Mouse (Mus musculus) heart, adult 2 months (tissue): ENCODE data around the gene Gm28042. TPM values are rescaled to one million over a fixed set of nuclear protein-coding genes. Genes with fewer than 3 reads are reported as not detected.

Experiments used
- DNase-seq, 2 experiments: peaks; one replicate each; pipeline ENCODE4 v3.0.0; 2021
- H3K27ac ChIP-seq: fragments of 200-600 bp; 2 replicates; pipeline ENCODE4 v1.8.1; 2022
- H3K27me3 ChIP-seq: fragments of 200-500 bp; 2 replicates; pipeline ENCODE4 v1.6.1; 2012; ENCODE audit warnings: mild to moderate bottlenecking, low read length, inconsistent platforms, mixed read lengths; ENCODE audit not compliant: control insufficient read depth, insufficient read depth
- H3K36me3 ChIP-seq: fragments of 200-500 bp; 2 replicates; pipeline ENCODE4 v1.6.1; 2012; ENCODE audit warnings: low read length, inconsistent platforms; ENCODE audit not compliant: control insufficient read depth, insufficient read depth
- H3K4me1 ChIP-seq: fragments of 200-500 bp; 2 replicates; pipeline ENCODE4 v1.6.1; 2011; ENCODE audit warnings: low read length; ENCODE audit not compliant: control insufficient read depth, insufficient read depth
- H3K4me3 ChIP-seq: fragments of 200-600 bp; 2 replicates; pipeline ENCODE4 v1.8.1; 2022
- H3K79me2 ChIP-seq: fragments of 200-500 bp; replicated peaks from 2 replicates; pipeline ENCODE4 v1.6.1; 2012; ENCODE audit warnings: mild to moderate bottlenecking, inconsistent platforms, low read length, moderate library complexity, mixed read lengths; ENCODE audit not compliant: control insufficient read depth, insufficient read depth
- H3K9ac ChIP-seq: fragments of 200-500 bp; 2 replicates; pipeline ENCODE4 v1.6.1; 2012; ENCODE audit warnings: low read depth, mild to moderate bottlenecking, control low read depth, inconsistent platforms, low read length, mixed read lengths
- CTCF ChIP-seq: fragments of 200-600 bp; IDR thresholded peaks from 2 replicates; pipeline ENCODE4 v1.8.1; 2022; ENCODE audit warnings: antibody characterized with exemption, mild to moderate bottlenecking, moderate library complexity
- EP300 ChIP-seq: fragments of 200-500 bp; IDR thresholded peaks from 2 replicates; pipeline ENCODE4 v1.6.1; 2011; ENCODE audit warnings: low read depth, low read length, control low read depth; ENCODE audit not compliant: insufficient read depth
- POLR2A ChIP-seq: fragments of 200-500 bp; IDR thresholded peaks from 2 replicates; pipeline ENCODE4 v1.6.1; 2011; ENCODE audit warnings: mild to moderate bottlenecking, low read depth, low read length, control low read depth; ENCODE audit not compliant: insufficient read depth
- WGBS: fragments of 180-500 bp; shearing (Covaris S2); methylation state at CpG from one replicate; pipeline ENCODE4 v1.1.7; 2018; 5-methylcytosine and 5-hydroxymethylcytosine counted together
- intact Hi-C: fragments of 180-260 bp; cut with DNase I; formaldehyde crosslinking; loops from one replicate; pipeline ENCODE4 v1.15.1; 2025
- polyA plus RNA-seq: library from polyadenylated mRNA; depleted of rRNA; stranded (reverse); fragments of >200 nt; gene quantifications from 2 replicates; pipeline ENCODE4 v1.2.3, GENCODE M21; 2012
- total RNA-seq, 2 experiments: library from RNA; stranded (reverse); gene quantifications; 2 replicates each; pipeline ENCODE4 v1.2.3; 2021

Gene Gm28042
- total and polyA plus RNA-seq, 3 experiments: 0.55 to 2.2 (median 0.77) TPM

DNA sequence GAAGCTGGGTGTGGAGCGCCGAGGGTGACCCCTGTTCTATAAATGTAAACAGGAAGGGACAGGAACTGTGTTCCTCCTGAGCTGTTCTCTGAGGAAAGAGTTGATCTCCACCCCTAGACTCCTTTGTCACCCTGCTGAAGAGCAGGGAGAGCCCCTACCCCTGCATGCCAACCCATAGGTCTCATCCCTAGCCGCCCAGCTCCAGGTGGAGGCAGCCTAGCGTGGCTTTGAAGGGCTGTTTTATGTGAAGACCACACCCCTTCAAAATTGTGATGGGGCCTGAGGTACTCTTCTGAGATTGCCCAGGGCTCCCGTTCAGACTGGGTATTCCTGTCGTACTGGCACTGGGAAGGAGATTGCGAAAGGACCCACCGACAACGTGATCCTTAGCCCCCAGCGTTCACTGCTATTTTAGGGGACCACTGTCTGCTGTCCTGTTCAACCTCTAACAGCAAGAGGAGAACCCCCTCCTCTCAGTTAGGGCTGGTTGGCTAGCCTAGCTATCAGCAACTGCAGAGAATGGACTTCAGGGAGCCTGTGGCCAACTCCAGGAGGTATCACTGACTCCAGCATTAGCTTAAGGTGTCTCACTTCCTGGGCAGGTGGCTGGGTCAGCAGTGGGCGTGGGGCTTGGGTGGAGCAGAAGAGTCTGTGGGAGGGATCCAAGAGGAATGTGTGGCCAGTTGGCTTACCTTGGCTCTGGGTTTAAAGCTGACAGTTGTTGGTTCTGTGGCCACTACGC, 5.6 kb downstream of the Gm28042 start, which contains the start of gene Pla2g4b:
TSS of gene Pla2g4b (plus strand) at position 692 of the 742 bp plus-strand sequence.
- Histone ChIP-seq H3K36me3 (no peaks in the 10 kb centered on the region), H3K4me3 (no peak within 1 kb of the TSS), H3K4me1 (peaks cover 2% of the 10 kb centered on the region; the same call in 1 of the 2 replicates), H3K27ac (no peak within 1 kb of the TSS), H3K9ac (no peak within 1 kb of the TSS), H3K79me2 (no peaks in the 10 kb centered on the region), H3K27me3 (no peaks in the 10 kb centered on the region)
- no peak for DNase-seq
- intact Hi-C loops: no loop called here
- TF ChIP-seq CTCF (no peak), POLR2A (no peak), EP300 (no peak)
- WGBS: 86% methylated on average over 12 of the region's 12 CpGs

DNA sequence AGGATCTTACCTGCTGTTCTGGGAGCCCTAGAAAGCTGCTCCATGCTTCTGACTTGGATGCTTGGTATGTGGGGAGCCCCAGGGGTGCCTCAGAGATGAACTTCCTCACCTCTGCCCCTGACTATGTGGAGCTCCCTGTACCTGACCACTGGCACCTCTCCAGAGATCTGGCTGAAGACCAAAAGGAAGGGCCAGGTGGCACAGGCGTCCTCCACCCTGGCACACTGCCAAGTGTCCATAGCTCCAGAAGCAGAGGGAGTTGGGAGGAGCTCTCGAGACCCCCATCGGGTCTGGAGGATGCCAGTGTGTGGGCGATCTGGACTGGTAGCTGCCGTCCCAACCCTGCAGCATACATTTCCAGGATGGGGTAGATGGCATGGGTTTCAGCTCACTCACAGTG, 6.4 kb downstream of the Gm28042 start:
- 61% methylated on average over 5 of the region's 5 CpGs for WGBS
- TF ChIP-seq POLR2A (no peak), EP300 (no peak), CTCF (no peak)
- Histone ChIP-seq H3K79me2 (no peaks in the 10 kb centered on the region), H3K4me3 (no peak overlapping the region), H3K27me3 (no peaks in the 10 kb centered on the region), H3K36me3 (no peaks in the 10 kb centered on the region), H3K9ac (no peak overlapping the region), H3K27ac (no peak overlapping the region), H3K4me1 (no peaks in the 10 kb centered on the region)
- intact Hi-C loops: no loop called here
- no peak for DNase-seq

DNA sequence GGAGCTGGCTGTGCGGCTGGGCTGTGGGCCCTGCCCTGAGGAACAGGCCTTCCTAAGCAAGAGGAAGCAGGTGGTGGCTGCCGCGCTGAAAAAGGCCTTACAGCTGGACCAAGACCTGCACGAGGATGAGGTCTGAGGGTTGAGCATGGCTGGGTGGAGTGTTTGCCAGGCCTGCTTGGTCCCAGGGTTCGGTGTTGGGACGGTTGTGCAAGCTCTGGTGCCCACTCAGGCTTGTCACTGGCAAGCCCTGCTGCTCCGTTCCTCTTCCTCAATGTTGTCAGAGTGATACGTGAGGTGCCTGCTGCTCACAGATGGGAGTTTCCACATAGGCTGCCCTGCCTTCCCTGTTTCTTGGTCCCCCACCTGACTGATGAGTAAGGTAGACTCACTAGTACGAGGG, 10.5 kb downstream of the Gm28042 start:
- intact Hi-C loops: no loop called here
- 78% methylated on average over 9 of the region's 9 CpGs for WGBS
- Histone ChIP-seq H3K79me2 (no peaks in the 10 kb centered on the region), H3K4me1 (no peaks in the 10 kb centered on the region), H3K4me3 (no peak overlapping the region), H3K27ac (no peak overlapping the region), H3K27me3 (no peaks in the 10 kb centered on the region), H3K9ac (no peak overlapping the region), H3K36me3 (no peaks in the 10 kb centered on the region)
- DNase-seq: no peak
- TF ChIP-seq EP300 (no peak), CTCF (no peak), POLR2A (no peak)

DNA sequence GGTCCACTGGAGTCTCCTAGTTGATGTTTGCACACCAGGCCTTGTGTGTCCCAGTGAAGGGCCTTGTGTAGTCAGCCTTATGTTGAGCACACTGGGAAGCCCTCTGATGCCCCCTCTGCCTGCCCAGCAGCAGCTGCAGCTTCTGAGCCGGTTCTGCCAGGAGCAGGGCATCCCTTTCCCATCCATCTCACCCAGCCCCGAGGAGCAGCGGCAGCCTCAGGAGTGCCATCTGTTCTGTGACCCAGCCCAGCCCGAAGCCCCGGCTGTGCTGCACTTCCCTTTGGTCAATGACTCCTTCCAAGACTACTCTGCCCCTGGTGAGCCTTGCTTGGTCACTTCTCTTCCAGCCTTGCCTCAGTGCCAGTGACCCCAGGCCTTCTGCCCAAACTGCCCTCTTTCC, 13.7 kb downstream of the Gm28042 start:
- no peak for TF ChIP-seq CTCF
- TF ChIP-seq POLR2A: no peak
- no peak for TF ChIP-seq EP300
- H3K36me3 ChIP-seq: no peaks in the 10 kb centered on the region
- H3K27me3 ChIP-seq: no peaks in the 10 kb centered on the region
- H3K4me3 ChIP-seq: no peak overlapping the region
- no peak for DNase-seq
- 86% methylated on average over 5 of the region's 5 CpGs for WGBS
- H3K27ac ChIP-seq: no peak overlapping the region
- no peaks in the 10 kb centered on the region for H3K79me2 ChIP-seq
- no peaks in the 10 kb centered on the region for H3K4me1 ChIP-seq
- intact Hi-C loops: no loop called here
- H3K9ac ChIP-seq: no peak overlapping the region

DNA sequence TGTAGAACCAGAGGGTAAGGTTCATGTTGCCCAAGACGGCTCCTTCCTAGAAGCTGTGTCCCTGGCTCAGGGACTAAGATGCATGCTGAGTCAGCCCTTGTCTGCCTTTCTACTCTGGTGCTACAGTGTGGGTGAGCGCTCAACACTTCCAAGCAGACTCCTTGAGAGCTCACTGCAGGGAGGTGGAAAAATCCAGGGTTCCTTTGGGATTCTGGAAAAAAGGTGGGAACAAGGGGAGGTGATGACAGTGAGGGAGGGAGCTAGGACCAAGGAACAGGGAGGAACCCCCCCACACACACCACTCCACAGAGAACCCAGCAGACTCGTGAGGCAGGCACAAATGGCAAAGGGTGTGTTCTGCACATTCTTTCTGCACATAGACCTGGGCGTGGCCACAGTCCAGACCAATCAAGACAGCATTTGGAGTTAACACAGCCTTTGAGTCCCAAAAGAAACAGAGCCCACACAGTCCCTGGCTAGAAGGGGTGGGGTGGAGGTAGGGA, 16.9 kb downstream of the Gm28042 start:
- 62% methylated on average over 4 of the region's 4 CpGs for WGBS
- DNase-seq: no peak
- H3K27ac ChIP-seq: no peak overlapping the region

DNA sequence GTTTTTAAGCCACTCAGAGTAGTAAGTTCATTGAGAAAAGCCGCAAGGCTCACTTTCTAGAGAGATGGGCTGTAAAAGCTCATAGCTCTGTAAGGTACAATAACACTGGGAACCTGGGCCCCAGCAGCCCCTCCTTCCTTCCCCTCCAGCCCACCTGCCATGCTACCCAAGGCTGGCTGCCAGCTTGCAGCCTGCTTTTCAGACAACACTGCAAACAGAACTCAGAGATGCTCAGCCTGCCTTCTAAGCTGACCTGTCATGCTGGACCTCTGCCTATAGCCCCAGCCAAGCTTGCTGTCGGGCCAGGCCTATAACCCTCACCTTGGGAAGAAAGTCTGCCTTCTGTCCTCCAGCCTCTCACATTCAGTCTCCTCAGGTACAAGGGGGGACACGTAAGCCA, 17.4 kb downstream of the Gm28042 start:
- DNase-seq: no peak
- intact Hi-C loops: no loop called here
- no peaks in the 10 kb centered on the region for H3K36me3 ChIP-seq
- H3K4me3 ChIP-seq: no peak overlapping the region
- H3K27ac ChIP-seq: no peak overlapping the region
- WGBS: 88% methylated on average over 3 of the region's 3 CpGs
- no peak overlapping the region for H3K9ac ChIP-seq
- H3K79me2 ChIP-seq: no peaks in the 10 kb centered on the region
- no peak for TF ChIP-seq CTCF
- TF ChIP-seq POLR2A: no peak
- TF ChIP-seq EP300: no peak
- H3K4me1 ChIP-seq: no peaks in the 10 kb centered on the region
- no peaks in the 10 kb centered on the region for H3K27me3 ChIP-seq

More for the DNA sequence above, 16.9 kb downstream of the Gm28042 start:
- H3K4me3 ChIP-seq: no peak overlapping the region
- TF ChIP-seq EP300: no peak
- TF ChIP-seq POLR2A: no peak
- no peak for TF ChIP-seq CTCF
- intact Hi-C loops: no loop called here
- H3K36me3 ChIP-seq: no peaks in the 10 kb centered on the region
- H3K79me2 ChIP-seq: no peaks in the 10 kb centered on the region
- no peaks in the 10 kb centered on the region for H3K4me1 ChIP-seq
- no peak overlapping the region for H3K9ac ChIP-seq
- H3K27me3 ChIP-seq: no peaks in the 10 kb centered on the region
